Mouse (Mus musculus) B cell, adult 67 days (primary cell): ENCODE data around the gene Rpa1. TPM values are rescaled to one million over a fixed set of nuclear protein-coding genes. Genes with fewer than 3 reads are reported as not detected.

Experiments used
- total RNA-seq, 2 experiments: library from RNA; stranded (reverse); gene quantifications; 4 replicates each; pipeline ENCODE4 v1.2.4; 2023

Rpa1 gene
- total RNA-seq, result 100 to 1,000 TPM; 110 to 137 TPM

GRCm38 (mm10) chr11:75348199-75348889, at the start of gene Rpa1, which contains the start of gene Smyd4:
Gene Rpa1 (minus strand): TSS chr11:75348324.
Gene Smyd4 (plus strand): TSS chr11:75348433.

Other genes with a start within 250 kb of the Rpa1 start
- 1 to 10 TPM; 2.1 to 2.5 TPM for gene Hic1, start 178.8 kb downstream of the Rpa1 start, total RNA-seq
- gene Ovca2, start 169.5 kb downstream of the Rpa1 start, total RNA-seq, result 10 to 100 TPM; 14.0 to 16.1 TPM
- 10 to 100 TPM; 22.4 to 31.5 TPM for gene Dph1, start 157.1 kb downstream of the Rpa1 start, total RNA-seq
- gene Rtn4rl1, start 154.5 kb downstream of the Rpa1 start, total RNA-seq, result 1 to 10 TPM in 1 of 2 experiments, under 1 TPM in 1; 0.99 to 1.2 TPM
- gene Smyd4, start 109 bp upstream of the Rpa1 start, total RNA-seq, result 10 to 100 TPM; 14.3 to 15.5 TPM
- gene Serpinf1, start 74.4 kb upstream of the Rpa1 start, total RNA-seq, result 1 to 10 TPM in 1 of 2 experiments, not detected in 1; 2.0 TPM
- under 1 TPM; 0.32 to 0.42 TPM for gene Serpinf2, start 91.3 kb upstream of the Rpa1 start, total RNA-seq
- 10 to 100 TPM; 47.1 to 49.0 TPM for gene Wdr81, start 106.4 kb upstream of the Rpa1 start, total RNA-seq
- 1 to 10 TPM; 1.4 to 2.5 TPM for gene Tlcd2, start 113.4 kb upstream of the Rpa1 start, total RNA-seq
- gene Prpf8, start 138.5 kb upstream of the Rpa1 start, total RNA-seq, result 100 to 1,000 TPM; 230 to 240 TPM
- gene Rilp, start 161.8 kb upstream of the Rpa1 start, total RNA-seq, result under 1 TPM in 1 of 2 experiments, not detected in 1; 0.92 TPM
- under 1 TPM in 1 of 2 experiments, not detected in 1; 0.20 TPM for gene Scarf1, start 165.2 kb upstream of the Rpa1 start, total RNA-seq
- gene Slc43a2, start 183.4 kb upstream of the Rpa1 start, total RNA-seq, result 10 to 100 TPM; 54.3 to 67.9 TPM
- gene Pitpna, start 239.8 kb upstream of the Rpa1 start, total RNA-seq, result 100 to 1,000 TPM; 232 to 242 TPM